In the genomic region with DNA sequence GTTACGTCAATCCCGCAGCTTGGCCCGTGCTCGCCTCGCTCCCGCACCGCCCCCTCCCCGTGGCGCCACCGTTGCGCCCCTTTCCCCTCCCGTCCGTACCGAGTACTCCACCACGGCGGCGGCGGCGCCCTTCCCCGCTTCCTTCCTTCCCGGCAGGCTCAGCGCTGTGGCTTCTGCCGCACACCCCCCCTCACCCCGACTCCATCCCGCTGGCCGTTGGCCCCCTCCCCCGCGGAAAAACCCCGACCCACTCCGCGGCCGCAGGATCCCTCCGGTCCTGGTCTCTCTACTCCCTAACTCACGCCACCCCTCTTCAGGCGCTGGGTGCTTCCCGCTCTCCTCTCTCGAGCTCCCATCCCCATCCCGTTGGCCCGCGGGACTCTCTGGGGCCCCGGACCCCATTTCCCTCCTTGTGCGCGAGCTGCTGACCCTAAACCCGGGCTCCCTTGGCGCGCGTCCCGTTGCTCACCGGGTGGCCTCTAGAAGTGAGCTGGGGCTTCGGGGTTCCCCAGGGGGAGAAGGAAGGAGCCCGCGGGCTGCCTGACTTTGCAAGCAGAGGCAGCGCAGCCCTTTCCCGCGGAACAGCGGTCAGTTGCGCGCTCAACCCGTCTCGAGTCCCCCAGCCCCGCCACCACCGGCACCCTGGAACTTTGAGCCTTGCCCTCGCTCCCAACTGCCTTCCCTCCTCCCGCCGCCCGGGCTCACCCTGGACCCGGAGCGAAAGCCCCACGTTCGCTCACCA, we compare ENCODE assay signal across 8 mouse cellular contexts. TPM values are rescaled to one million over a fixed set of nuclear protein-coding genes. Genes with fewer than 3 reads are reported as not detected.
DNase-seq lines count a peak whose midpoint lies in the region; ATAC-seq and TF ChIP-seq lines count a peak whose summit lies in the region.

No protein-coding gene starts in this region.

- peaks cover 3% of the 10 kb centered on the region; the same call in 1 of the 2 replicates for H3K36me3 ChIP-seq in embryonic facial prominence, embryonic 14.5 days (ENCODE audit: control insufficient read depth, insufficient read depth, low read length)
- no peaks in the 10 kb centered on the region for H3K36me3 ChIP-seq in small intestine, adult 2 months (ENCODE audit: control insufficient read depth, insufficient read depth, low read length)

- H3K9ac ChIP-seq in embryonic facial prominence, embryonic 14.5 days (ENCODE audit: low read depth, low read length) = peak overlapping the region; percentile 70

- peak; percentile 78 for ATAC-seq in embryonic facial prominence, embryonic 14.5 days (ENCODE audit: low read depth)

- 0 out of 2 replicates have a peak, but pooled peaks cover 1% of the 10 kb centered on the region for H3K9me3 ChIP-seq in embryonic facial prominence, embryonic 14.5 days (ENCODE audit: control insufficient read depth, low read length)

- peaks cover 14% of the 10 kb centered on the region for H3K27me3 ChIP-seq in embryonic facial prominence, embryonic 14.5 days (replicated peaks; ENCODE audit: control insufficient read depth, insufficient read depth, low read length)
- H3K27me3 ChIP-seq in small intestine, adult 2 months (ENCODE audit: control insufficient read depth, insufficient read depth, low read length) = peaks cover 16% of the 10 kb centered on the region

- WGBS in embryonic facial prominence, embryonic 14.5 days = 24% methylated on average over 25 of the region's 70 CpGs
- 26% methylated on average over 69 of the region's 70 CpGs for WGBS in small intestine, adult 2 months

- TF ChIP-seq POLR2A in small intestine, adult 2 months (IDR thresholded peaks at IDR 0.05; ENCODE audit: low read depth, low read length) = no peak

- intact Hi-C loops in heart, postnatal 14 days (cut with DNase I) = no loop called here

- peak; percentile 17 for DNase-seq in ES-CJ7 (ENCODE audit: low read depth, low spot score)
- DNase-seq in adrenal gland, postnatal 14 days = peak; percentile 29
- peak; percentile 54 for DNase-seq in embryonic facial prominence, embryonic 14.5 days (ENCODE audit: low spot score)
- peak; percentile 23 to 31 for DNase-seq in heart, postnatal 14 days
- DNase-seq in layer of hippocampus, adult 18-20 months (ENCODE audit: low spot score in 2 of 2) = peak; percentile 10 to 23
- peak; percentile 17 to 29 for DNase-seq in lung, postnatal 4 days
- no peak for DNase-seq in adipocyte (ENCODE audit: low spot score)

- H3K27ac ChIP-seq in embryonic facial prominence, embryonic 14.5 days (replicated peaks; ENCODE audit: low read depth, low read length) = peak overlapping the region; percentile 21; the same call in 1 of the 2 replicates
- no peak overlapping the region for H3K27ac ChIP-seq in small intestine, adult 2 months (ENCODE audit: insufficient read depth, low read depth, low read length)

- no peaks in the 10 kb centered on the region for H3K4me1 ChIP-seq in embryonic facial prominence, embryonic 14.5 days (ENCODE audit: control insufficient read depth, insufficient read depth, low read length)
- peaks cover 3% of the 10 kb centered on the region; the same call in 1 of the 2 replicates for H3K4me1 ChIP-seq in small intestine, adult 2 months (ENCODE audit: control insufficient read depth, insufficient read depth, insufficient read length, low read length)

- H3K4me2 ChIP-seq in embryonic facial prominence, embryonic 14.5 days (ENCODE audit: low read depth, low read length) = peak overlapping the region; percentile 76

- no peak for TF ChIP-seq CTCF in small intestine, adult 2 months (IDR thresholded peaks at IDR 0.05; ENCODE audit: extremely low read depth, insufficient read length, insufficient replicate concordance, low read depth, low read length)

- H3K4me3 ChIP-seq in embryonic facial prominence, embryonic 14.5 days (ENCODE audit: low read depth, low read length) = peak overlapping the region; percentile 54
- peak overlapping the region; percentile 40 for H3K4me3 ChIP-seq in small intestine, adult 2 months (ENCODE audit: low read depth, low read length)

RNA-seq across cellular contexts. Expression of a gene that starts 1.1 kb away (rescaled TPM):
- 5.0 and 5.7 TPM in 2 replicates for total RNA-seq in adrenal gland, postnatal 14 days (2021)
- 26.8 and 28.7 TPM in 2 replicates for polyA plus RNA-seq in embryonic facial prominence, embryonic 14.5 days (2014; fragmentation: Nextera tagmentation; extraction: Ambion mirVana)
- total RNA-seq in heart, postnatal 14 days (2021) = 1 to 10 TPM; 2.2 to 2.5 TPM
- 10 to 100 TPM; 29.9 to 30.0 TPM for total RNA-seq in layer of hippocampus, adult 18-20 months (2021)
- 0.38 TPM in 1 of 2 replicates, not detected in the other for polyA plus RNA-seq in small intestine, adult 2 months (2012; rRNA removed)
